ENCODE assay signal across 9 mouse cellular contexts in the genomic region with DNA sequence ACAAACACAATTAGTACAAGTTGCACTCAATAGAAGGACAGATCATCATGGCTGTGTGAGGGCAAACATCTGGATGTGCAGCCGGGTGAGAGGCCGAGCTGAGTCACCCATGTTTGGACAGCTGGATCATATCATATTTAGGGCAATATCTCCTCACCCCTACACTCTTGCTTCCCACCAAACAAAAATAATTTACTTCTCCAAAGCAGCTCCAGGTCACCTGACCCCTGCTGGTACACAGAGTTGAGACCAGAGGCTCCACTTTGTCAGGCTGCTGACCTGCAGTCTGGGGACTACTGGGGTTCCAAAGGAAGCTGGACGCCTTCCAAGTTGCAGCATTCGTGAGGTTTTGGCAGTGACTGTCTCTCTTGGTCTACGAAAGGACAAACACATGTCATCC.
DNase-seq lines count a peak whose midpoint lies in the region; ATAC-seq and TF ChIP-seq lines count a peak whose summit lies in the region.
"Had no signal": no experiment of that assay in that cellular context is flagged by ENCODE, and none has a peak within 500 bp of the region (broad histone marks: within the 10 kb centered on the region; RNA-seq: fewer than 3 reads in every experiment).

No protein-coding gene starts in this region.

- no peaks in the 10 kb centered on the region for H3K36me3 ChIP-seq in forebrain, embryonic 14.5 days (ENCODE audit: control insufficient read depth, insufficient read depth, low read length)
- H3K36me3 ChIP-seq in forebrain, embryonic 12.5 days (replicated peaks): no peaks in the 10 kb centered on the region
- H3K36me3 ChIP-seq in heart, embryonic 13.5 days: no peaks in the 10 kb centered on the region
- no peaks in the 10 kb centered on the region for H3K36me3 ChIP-seq in stomach, postnatal 0 days (ENCODE audit: control insufficient read depth, insufficient read depth, low read length)
- H3K36me3 ChIP-seq: liver, embryonic 15.5 days had no signal

- no peak for TF ChIP-seq POLR2A in cerebellum, adult 2 months (IDR thresholded peaks at IDR 0.05; ENCODE audit: borderline replicate concordance, insufficient read depth, low read length)

- no peak overlapping the region for H3K4me3 ChIP-seq in forebrain, embryonic 14.5 days (ENCODE audit: low read depth, low read length)
- no peak overlapping the region for H3K4me3 ChIP-seq in forebrain, embryonic 12.5 days (replicated peaks)
- H3K4me3 ChIP-seq in cerebellum, adult 2 months (replicated peaks; ENCODE audit: insufficient read depth, low read depth, low read length): no peak overlapping the region
- H3K4me3 ChIP-seq in heart, embryonic 13.5 days: no peak overlapping the region
- no peak overlapping the region for H3K4me3 ChIP-seq in stomach, postnatal 0 days (ENCODE audit: low read depth, low read length)
- H3K4me3 ChIP-seq: liver, embryonic 15.5 days had no signal

- no peak overlapping the region for H3K27ac ChIP-seq in forebrain, embryonic 14.5 days (ENCODE audit: low read depth, low read length)
- H3K27ac ChIP-seq in forebrain, embryonic 12.5 days: no peak overlapping the region
- H3K27ac ChIP-seq in cerebellum, adult 2 months (ENCODE audit: insufficient read depth, low read length): no peak overlapping the region
- H3K27ac ChIP-seq in heart, embryonic 13.5 days (replicated peaks): 0 out of 2 replicates have a peak overlapping the region, but pooled peaks have one; percentile 2
- no peak overlapping the region for H3K27ac ChIP-seq in stomach, postnatal 0 days (replicated peaks)
- H3K27ac ChIP-seq: liver, embryonic 15.5 days had no signal

- H3K4me1 ChIP-seq in forebrain, embryonic 14.5 days (ENCODE audit: control insufficient read depth, insufficient read depth, low read length): no peaks in the 10 kb centered on the region
- H3K4me1 ChIP-seq in forebrain, embryonic 12.5 days: no peaks in the 10 kb centered on the region
- H3K4me1 ChIP-seq in cerebellum, adult 2 months (ENCODE audit: control insufficient read depth, insufficient read depth, low read length): peaks cover 8% of the 10 kb centered on the region; the same call in 1 of the 2 replicates
- peaks cover 8% of the 10 kb centered on the region for H3K4me1 ChIP-seq in heart, embryonic 13.5 days
- no peaks in the 10 kb centered on the region for H3K4me1 ChIP-seq in stomach, postnatal 0 days (replicated peaks; ENCODE audit: control insufficient read depth, insufficient read depth)
- H3K4me1 ChIP-seq: liver, embryonic 15.5 days had no signal

- WGBS in forebrain, embryonic 14.5 days: 67% methylated on average over 5 of the region's 5 CpGs
- WGBS in forebrain, embryonic 12.5 days: 76% methylated on average over 5 of the region's 5 CpGs
- 40% methylated on average over 5 of the region's 5 CpGs for WGBS in cerebellum, adult 2 months
- WGBS in heart, embryonic 13.5 days: 35% methylated on average over 5 of the region's 5 CpGs
- WGBS in stomach, postnatal 0 days: 25% methylated on average over 5 of the region's 5 CpGs

- no peak overlapping the region for H3K9ac ChIP-seq in forebrain, embryonic 14.5 days (ENCODE audit: low read length)
- H3K9ac ChIP-seq in forebrain, embryonic 12.5 days: no peak overlapping the region
- H3K9ac ChIP-seq in heart, embryonic 13.5 days: no peak overlapping the region
- no peak overlapping the region for H3K9ac ChIP-seq in stomach, postnatal 0 days (ENCODE audit: low read length)
- H3K9ac ChIP-seq: liver, embryonic 15.5 days had no signal

- H3K9me3 ChIP-seq in forebrain, embryonic 14.5 days (replicated peaks; ENCODE audit: control insufficient read depth, low read length): no peaks in the 10 kb centered on the region
- H3K9me3 ChIP-seq in forebrain, embryonic 12.5 days: no peaks in the 10 kb centered on the region
- no peaks in the 10 kb centered on the region for H3K9me3 ChIP-seq in heart, embryonic 13.5 days
- no peaks in the 10 kb centered on the region for H3K9me3 ChIP-seq in stomach, postnatal 0 days (ENCODE audit: control insufficient read depth, low read length)
- H3K9me3 ChIP-seq: liver, embryonic 15.5 days had no signal

- no peak for TF ChIP-seq CTCF in cerebellum, adult 2 months (IDR thresholded peaks at IDR 0.05; ENCODE audit: borderline replicate concordance, insufficient read depth, low read depth, low read length)
- TF ChIP-seq CTCF in stomach, postnatal 0 days (IDR thresholded peaks at IDR 0.05; ENCODE audit: low read depth): peak; percentile 15; the same call in 1 of the 2 replicates

- no peak for ATAC-seq in forebrain, embryonic 14.5 days
- no peak for ATAC-seq in forebrain, embryonic 12.5 days (ENCODE audit: low FRiP score)
- no peak for ATAC-seq in heart, embryonic 13.5 days (ENCODE audit: extremely low read depth, insufficient number of reproducible peaks, low FRiP score, low TSS enrichment)
- ATAC-seq in stomach, postnatal 0 days (ENCODE audit: low FRiP score, low TSS enrichment): peak; percentile 47; the same call in 1 of the 2 replicates
- no peak for ATAC-seq in granulocyte monocyte progenitor cell, adult 5-6 weeks (replicated peaks; ENCODE audit: poor library complexity, severe bottlenecking)

- no peak overlapping the region for H3K4me2 ChIP-seq in forebrain, embryonic 14.5 days (ENCODE audit: low read length)
- no peak overlapping the region for H3K4me2 ChIP-seq in forebrain, embryonic 12.5 days
- no peak overlapping the region for H3K4me2 ChIP-seq in heart, embryonic 13.5 days
- no peak overlapping the region for H3K4me2 ChIP-seq in stomach, postnatal 0 days (replicated peaks; ENCODE audit: low read depth)
- H3K4me2 ChIP-seq: liver, embryonic 15.5 days had no signal

- no peaks in the 10 kb centered on the region for H3K27me3 ChIP-seq in forebrain, embryonic 14.5 days (replicated peaks; ENCODE audit: control insufficient read depth, insufficient read depth, low read length)
- H3K27me3 ChIP-seq in forebrain, embryonic 12.5 days: 0 out of 2 replicates have a peak, but pooled peaks cover 3% of the 10 kb centered on the region
- H3K27me3 ChIP-seq in cerebellum, adult 2 months (ENCODE audit: control insufficient read depth, insufficient read depth, low read length): no peaks in the 10 kb centered on the region
- no peaks in the 10 kb centered on the region for H3K27me3 ChIP-seq in heart, embryonic 13.5 days (replicated peaks)
- no peaks in the 10 kb centered on the region for H3K27me3 ChIP-seq in stomach, postnatal 0 days (ENCODE audit: control insufficient read depth, insufficient read depth, low read length)
- H3K27me3 ChIP-seq: liver, embryonic 15.5 days had no signal

- no peak for TF ChIP-seq EP300 in stomach, postnatal 0 days (optimal IDR thresholded peaks at IDR 0.05)

- peak; percentile 14 for DNase-seq in forebrain, embryonic 14.5 days (ENCODE audit: low spot score)
- DNase-seq in cerebellum, adult 2 months: peak; percentile 42 to 68
- peak; percentile 78 to 84 for DNase-seq in kidney, postnatal 4 days
- no peak for DNase-seq in stomach, postnatal 0 days (ENCODE audit: low spot score)
- DNase-seq in layer of hippocampus, adult 8-10 months (ENCODE audit: low spot score in 2 of 2): no peak

Comparison
In these comparisons a context has a peak if more than half of its experiments do, and no peak if none do; other contexts are left out.
1. DNase-seq: peak in forebrain, embryonic 14.5 days (single experiment), cerebellum, adult 2 months (2 of 2) and kidney, postnatal 4 days (2 of 2); none in stomach, postnatal 0 days (single experiment) and layer of hippocampus, adult 8-10 months (0 of 2).